Comparison of ENCODE assay signal across 9 mouse cellular contexts in the genomic region with DNA sequence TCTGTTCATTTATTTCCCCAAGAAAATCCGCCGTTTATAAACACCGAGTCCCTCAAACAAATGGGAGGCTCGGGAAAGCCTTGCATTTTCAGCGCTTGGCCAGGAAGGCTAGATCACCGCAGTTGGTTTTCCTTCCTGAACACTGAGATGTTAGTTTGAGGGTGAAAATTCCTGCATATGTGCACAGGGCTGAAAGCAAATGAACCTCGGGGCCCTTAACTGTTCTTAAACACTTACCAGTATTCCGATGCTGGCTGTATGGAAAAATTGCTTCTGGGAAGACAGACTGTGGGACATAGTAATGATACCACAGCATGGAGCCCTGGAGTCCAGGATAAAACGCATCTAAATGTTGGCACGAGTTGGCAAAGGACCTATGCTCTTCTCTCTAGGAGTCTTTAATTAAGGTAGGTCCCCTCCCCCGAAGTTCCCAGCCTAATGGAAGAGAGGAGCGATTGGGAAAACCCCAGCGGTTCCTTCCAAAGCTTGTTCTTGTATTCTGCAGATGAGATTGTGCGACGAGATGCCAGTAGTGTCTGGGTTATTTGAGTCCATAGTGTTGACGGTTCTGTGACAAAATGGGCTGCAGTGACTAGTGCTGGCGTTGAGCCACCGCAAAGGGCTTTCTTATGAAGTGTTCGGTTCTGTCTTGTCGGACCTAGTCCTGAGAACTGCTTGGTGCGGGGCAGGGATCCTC.
A peak's percentile ranks its signal among the peaks of the same experiment; 100 is the strongest.
DNase-seq lines count a peak whose midpoint lies in the region; ATAC-seq and TF ChIP-seq lines count a peak whose summit lies in the region.
"Had no signal": no experiment of that assay in that cellular context is flagged by ENCODE, and none has a peak within 500 bp of the region (broad histone marks: within the 10 kb centered on the region; RNA-seq: fewer than 3 reads in every experiment).

No protein-coding gene starts in this region.

- no peak for TF ChIP-seq CTCF in left cerebral cortex, adult 2 months (IDR thresholded peaks at IDR 0.05)

- H3K27ac ChIP-seq in forebrain, embryonic 10.5 days = no peak overlapping the region
- peak overlapping the region; percentile 84 for H3K27ac ChIP-seq in left cerebral cortex, adult 2 months
- peak overlapping the region; percentile 52; the same call in 1 of the 2 replicates for H3K27ac ChIP-seq in neural tube, embryonic 14.5 days (ENCODE audit: low read depth, low read length)

- H3K4me3 ChIP-seq in forebrain, embryonic 10.5 days = peak overlapping the region; percentile 74
- H3K4me3 ChIP-seq in left cerebral cortex, adult 2 months = peak overlapping the region; percentile 62
- H3K4me3 ChIP-seq in neural tube, embryonic 14.5 days (ENCODE audit: low read depth, low read length) = peak overlapping the region; percentile 62

- peak overlapping the region; percentile 67 for H3K4me2 ChIP-seq in neural tube, embryonic 14.5 days (ENCODE audit: low read depth, low read length)

- no peaks in the 10 kb centered on the region for H3K9me3 ChIP-seq in forebrain, embryonic 10.5 days
- no peaks in the 10 kb centered on the region for H3K9me3 ChIP-seq in neural tube, embryonic 14.5 days (ENCODE audit: control insufficient read depth, low read length)

- no peaks in the 10 kb centered on the region for H3K36me3 ChIP-seq in forebrain, embryonic 10.5 days (replicated peaks)
- no peaks in the 10 kb centered on the region for H3K36me3 ChIP-seq in neural tube, embryonic 14.5 days (ENCODE audit: control insufficient read depth, insufficient read depth, low read length)

- H3K4me1 ChIP-seq in forebrain, embryonic 10.5 days = peaks cover 35% of the 10 kb centered on the region
- H3K4me1 ChIP-seq in neural tube, embryonic 14.5 days (ENCODE audit: control insufficient read depth, insufficient read depth, low read length) = no peaks in the 10 kb centered on the region; the same call in 1 of the 2 replicates

- 2% methylated on average over 21 of the region's 21 CpGs for WGBS in forebrain, embryonic 10.5 days
- 3% methylated on average over 21 of the region's 21 CpGs for WGBS in neural tube, embryonic 14.5 days

- no peak for ATAC-seq in neural tube, embryonic 14.5 days (ENCODE audit: low read depth)
- ATAC-seq in megakaryocyte progenitor cell, adult 5-6 weeks (replicated peaks; ENCODE audit: poor library complexity) = no peak

- peak; percentile 47 to 53 for DNase-seq in cerebellum, postnatal 25 days
- no peak for DNase-seq in forebrain, embryonic 10.5 days (ENCODE audit: extremely low spot score, low spot score)
- no peak for DNase-seq in left cerebral cortex, adult 2 months (ENCODE audit: extremely low spot score in 1 of 2, low spot score in 2 of 2)
- DNase-seq in ovary, postnatal 14 days (ENCODE audit: low spot score) = no peak
- no peak for DNase-seq in thymus, postnatal 4 days
- DNase-seq: kidney, adult 18-20 months; lung, postnatal 36 days had no signal

- intact Hi-C loops in left cerebral cortex, adult 2 months (cut with DNase I) = loop anchor here (5.0 kb wide), 3 partner anchors 42 to 137 kb away; no protein-coding TSS in a partner anchor

- peaks cover 82% of the 10 kb centered on the region for H3K27me3 ChIP-seq in forebrain, embryonic 10.5 days (ENCODE audit: poor library complexity, severe bottlenecking)
- no peaks in the 10 kb centered on the region for H3K27me3 ChIP-seq in neural tube, embryonic 14.5 days (ENCODE audit: control insufficient read depth, insufficient read depth, low read length)

- H3K9ac ChIP-seq in neural tube, embryonic 14.5 days (replicated peaks; ENCODE audit: low read depth, low read length) = peak overlapping the region; percentile 84

Comparison
In these comparisons a context has a peak if more than half of its experiments do, and no peak if none do; other contexts are left out.
1. DNase-seq: peak in cerebellum, postnatal 25 days (2 of 2); none in forebrain, embryonic 10.5 days (single experiment), left cerebral cortex, adult 2 months (0 of 2), ovary, postnatal 14 days (single experiment) and thymus, postnatal 4 days (single experiment).
2. Peak in every context shown above with its lines, with median percentiles within 50 percentile points of each other: H3K4me3 ChIP-seq.